Mouse (Mus musculus): ENCODE data around the gene Ntmt1.

The Ntmt1 gene

GRCm38 (mm10) chr2:30864968-30865381 lies 57.3 kb downstream of the Ntmt1 start:
- in situ Hi-C loops (cut with MboI, MseI), result no loop called here

GRCm38 (mm10) chr2:30865426-30865825 lies 57.8 kb downstream of the Ntmt1 start:
- in situ Hi-C loops (cut with MboI, MseI), result no loop called here

- in situ Hi-C loops (cut with MboI, MseI), result no loop called here
Measured at GRCm38 (mm10) chr2:30870863-30871262, 63.2 kb downstream of the Ntmt1 start.
